Mouse (Mus musculus) frontal cortex, postnatal 36 days (tissue): Measurements from ENCODE around the gene Slc50a1.
A peak's percentile ranks its signal among the peaks of the same experiment; 100 is the strongest.

Source experiments
- DNase-seq, 2 experiments: peaks; one replicate each; pipeline ENCODE4 v3.0.0; 2022; ENCODE audit warnings: low spot score in 2 of 2

Gene Slc50a1

GRCm38 (mm10) chr3:89231345-89231744 is 39.0 kb downstream of the Slc50a1 start:
- DNase-seq, result no peak

- no peak for DNase-seq
Measured at GRCm38 (mm10) chr3:89230561-89230960, 39.8 kb downstream of the Slc50a1 start.

GRCm38 (mm10) chr3:89229276-89229675 is 41.1 kb downstream of the Slc50a1 start:
- DNase-seq, result no peak

- DNase-seq, result no peak
Measured at GRCm38 (mm10) chr3:89228836-89229235, 41.5 kb downstream of the Slc50a1 start, which contains the start of gene Muc1. Gene Muc1 (plus strand): TSS chr3:89229057.

GRCm38 (mm10) chr3:89228180-89228549 is 42.2 kb downstream of the Slc50a1 start:
- DNase-seq, result peak; percentile 88

- peak; percentile 89 to 96 for DNase-seq
Measured at GRCm38 (mm10) chr3:89227307-89228179, 42.8 kb downstream of the Slc50a1 start.

GRCm38 (mm10) chr3:89226900-89227299 is 43.5 kb downstream of the Slc50a1 start, which contains the start of gene Mtx1:
Gene Mtx1 (minus strand): TSS chr3:89227088.
- no peak for DNase-seq

- DNase-seq, result no peak
Measured at GRCm38 (mm10) chr3:89226361-89226760, 44.0 kb downstream of the Slc50a1 start.

GRCm38 (mm10) chr3:89225918-89226317 is 44.5 kb downstream of the Slc50a1 start:
- peak in 1 of 2 experiments; percentile 60 for DNase-seq

- DNase-seq, result no peak
Measured at GRCm38 (mm10) chr3:89225321-89225815, 45.0 kb downstream of the Slc50a1 start.

GRCm38 (mm10) chr3:89224796-89225195 is 45.6 kb downstream of the Slc50a1 start:
- no peak for DNase-seq

- DNase-seq, result no peak
Measured at GRCm38 (mm10) chr3:89221167-89221566, 49.2 kb downstream of the Slc50a1 start.

- no peak for DNase-seq
Measured at GRCm38 (mm10) chr3:89219546-89219945, 50.8 kb downstream of the Slc50a1 start.

GRCm38 (mm10) chr3:89218271-89218670 is 52.1 kb downstream of the Slc50a1 start:
- no peak for DNase-seq
